Mouse (Mus musculus) neural tube, embryonic 11.5 days (tissue): ENCODE measurements around the gene Pstpip1. TPM values are rescaled to one million over a fixed set of nuclear protein-coding genes. Genes with fewer than 3 reads are reported as not detected.

Experiments used
- ATAC-seq: fragments of 200-750 bp; cut with Nextera tagmentation; 2 replicates; pipeline ENCODE4 v1.8.0; 2017; ENCODE audit warnings: moderate number of reproducible peaks, mild to moderate bottlenecking, moderate TSS enrichment, moderate library complexity; ENCODE audit not compliant: insufficient read depth, low FRiP score, low TSS enrichment
- DNase-seq: peaks from one replicate; pipeline ENCODE4 v3.0.0-alpha.2; 2015; ENCODE audit warnings: low spot score
- H3K27ac ChIP-seq: fragments of 300-500 bp; sonication (generic); 2 replicates; pipeline ENCODE4 v1.5.1; 2014; ENCODE audit warnings: low read depth, mild to moderate bottlenecking, low read length
- H3K27me3 ChIP-seq: fragments of 300-500 bp; sonication (generic); 2 replicates; pipeline ENCODE4 v1.6.1; 2014; ENCODE audit warnings: mild to moderate bottlenecking, low read length, mixed read lengths; ENCODE audit not compliant: control insufficient read depth, insufficient read depth
- H3K36me3 ChIP-seq: fragments of 300-500 bp; sonication (generic); 2 replicates; pipeline ENCODE4 v1.6.1; 2014; ENCODE audit warnings: mild to moderate bottlenecking, low read length, moderate library complexity, mixed read lengths; ENCODE audit not compliant: control insufficient read depth, insufficient read depth
- H3K4me1 ChIP-seq: fragments of 300-500 bp; sonication (generic); 2 replicates; pipeline ENCODE4 v1.6.1; 2014; ENCODE audit warnings: low read length, mixed read lengths; ENCODE audit not compliant: control insufficient read depth, insufficient read depth
- H3K4me2 ChIP-seq: fragments of 300-500 bp; sonication (generic); 2 replicates; pipeline ENCODE4 v1.6.1; 2014; ENCODE audit warnings: low read depth, mild to moderate bottlenecking, moderate library complexity
- H3K4me3 ChIP-seq: fragments of 300-500 bp; sonication (generic); 2 replicates; pipeline ENCODE4 v1.5.1; 2014; ENCODE audit warnings: low read depth, low read length
- H3K9ac ChIP-seq: fragments of 300-500 bp; sonication (generic); 2 replicates; pipeline ENCODE4 v1.6.1; 2014; ENCODE audit warnings: mild to moderate bottlenecking, low read length
- H3K9me3 ChIP-seq: fragments of 300-500 bp; sonication (generic); 2 replicates; pipeline ENCODE4 v1.6.1; 2016; ENCODE audit warnings: low read length; ENCODE audit not compliant: control insufficient read depth
- WGBS: fragments of 180-500 bp; shearing (Covaris S2); extraction: QIAGEN DNeasy Blood & Tissue Kit; methylation state at CpG from one replicate; pipeline ENCODE4 v1.1.7; 2014; 5-methylcytosine and 5-hydroxymethylcytosine counted together
- polyA plus RNA-seq: library from polyadenylated mRNA; unstranded; fragments of >200 nt; fragmentation: Nextera tagmentation; extraction: Ambion mirVana; gene quantifications from 2 replicates; pipeline ENCODE4 v1.2.1, GENCODE M21; 2014

The Pstpip1 gene
- polyA plus RNA-seq, 1 experiment from 2014 or later = 0.48 TPM

- no peak for DNase-seq
- Histone ChIP-seq H3K4me3 (no peak overlapping the region), H3K9ac (no peak overlapping the region), H3K9me3 (no peaks in the 10 kb centered on the region), H3K27ac (no peak overlapping the region), H3K4me1 (no peaks in the 10 kb centered on the region), H3K27me3 (no peaks in the 10 kb centered on the region), H3K4me2 (no peak overlapping the region), H3K36me3 (no peaks in the 10 kb centered on the region)
- ATAC-seq = no peak
- 86% methylated on average over 4 of the region's 4 CpGs for WGBS
These were observed 8.0 kb downstream of the Pstpip1 start for GRCm38 (mm10) chr9:56097584-56098298.

- H3K4me1 ChIP-seq = 0 out of 2 replicates have a peak, but pooled peaks cover 3% of the 10 kb centered on the region
- H3K27me3 ChIP-seq = no peaks in the 10 kb centered on the region
- no peak overlapping the region for H3K4me3 ChIP-seq
- H3K9ac ChIP-seq = no peak overlapping the region
- H3K36me3 ChIP-seq = no peaks in the 10 kb centered on the region
- DNase-seq (no peak), ATAC-seq (no peak)
- 85% methylated on average over 7 of the region's 7 CpGs for WGBS
- H3K9me3 ChIP-seq = no peaks in the 10 kb centered on the region
- no peak overlapping the region for H3K4me2 ChIP-seq
- no peak overlapping the region for H3K27ac ChIP-seq
These were observed 10.3 kb downstream of the Pstpip1 start for GRCm38 (mm10) chr9:56100041-56100522.

- Histone ChIP-seq H3K9ac (no peak overlapping the region), H3K4me2 (no peak overlapping the region), H3K27me3 (no peaks in the 10 kb centered on the region), H3K4me3 (no peak overlapping the region), H3K36me3 (no peaks in the 10 kb centered on the region), H3K9me3 (no peaks in the 10 kb centered on the region), H3K27ac (no peak overlapping the region), H3K4me1 (0 out of 2 replicates have a peak, but pooled peaks cover 3% of the 10 kb centered on the region)
- DNase-seq (no peak), ATAC-seq (no peak)
- 51% methylated on average over 4 of the region's 4 CpGs for WGBS
These were observed 11.3 kb downstream of the Pstpip1 start for GRCm38 (mm10) chr9:56101022-56101421.

GRCm38 (mm10) chr9:56104921-56105320, 15.2 kb downstream of the Pstpip1 start:
- H3K4me2 ChIP-seq = no peak overlapping the region
- ATAC-seq (no peak), DNase-seq (no peak)
- no peak overlapping the region for H3K4me3 ChIP-seq
- H3K4me1 ChIP-seq = 0 out of 2 replicates have a peak, but pooled peaks cover 3% of the 10 kb centered on the region
- no peaks in the 10 kb centered on the region for H3K27me3 ChIP-seq
- no peaks in the 10 kb centered on the region for H3K9me3 ChIP-seq
- H3K27ac ChIP-seq = no peak overlapping the region
- no peaks in the 10 kb centered on the region for H3K36me3 ChIP-seq
- H3K9ac ChIP-seq = no peak overlapping the region
- whole genome bisulfite sequencing = 25% methylated on average over 7 of the region's 7 CpGs

- H3K9ac ChIP-seq = no peak overlapping the region
- no peaks in the 10 kb centered on the region for H3K36me3 ChIP-seq
- 0 out of 2 replicates have a peak, but pooled peaks cover 3% of the 10 kb centered on the region for H3K4me1 ChIP-seq
- H3K27me3 ChIP-seq = no peaks in the 10 kb centered on the region
- H3K4me3 ChIP-seq = no peak overlapping the region
- H3K9me3 ChIP-seq = no peaks in the 10 kb centered on the region
- ATAC-seq (no peak), DNase-seq (no peak)
- WGBS = 49% methylated on average over 6 of the region's 6 CpGs
- no peak overlapping the region for H3K27ac ChIP-seq
- H3K4me2 ChIP-seq = no peak overlapping the region
These were observed 16.7 kb downstream of the Pstpip1 start for GRCm38 (mm10) chr9:56106274-56107072.

GRCm38 (mm10) chr9:56107527-56107926, 17.8 kb downstream of the Pstpip1 start:
- H3K27me3 ChIP-seq = no peaks in the 10 kb centered on the region
- H3K9me3 ChIP-seq = no peaks in the 10 kb centered on the region
- no peak overlapping the region for H3K9ac ChIP-seq
- ATAC-seq = no peak
- H3K4me3 ChIP-seq = no peak overlapping the region
- H3K4me1 ChIP-seq = 0 out of 2 replicates have a peak, but pooled peaks cover 3% of the 10 kb centered on the region
- no peak overlapping the region for H3K27ac ChIP-seq
- no peak for DNase-seq
- H3K36me3 ChIP-seq = no peaks in the 10 kb centered on the region
- WGBS = 78% methylated on average over 6 of the region's 6 CpGs
- no peak overlapping the region for H3K4me2 ChIP-seq

GRCm38 (mm10) chr9:56108174-56108573, 18.4 kb downstream of the Pstpip1 start:
- Histone ChIP-seq H3K9ac (no peak overlapping the region), H3K27me3 (no peaks in the 10 kb centered on the region), H3K27ac (no peak overlapping the region), H3K4me1 (0 out of 2 replicates have a peak, but pooled peaks cover 3% of the 10 kb centered on the region), H3K9me3 (no peaks in the 10 kb centered on the region), H3K36me3 (no peaks in the 10 kb centered on the region), H3K4me2 (no peak overlapping the region), H3K4me3 (no peak overlapping the region)
- DNase-seq (no peak), ATAC-seq (no peak)
- WGBS = 74% methylated on average over 3 of the region's 5 CpGs

GRCm38 (mm10) chr9:56118091-56118490, 28.3 kb downstream of the Pstpip1 start:
- Histone ChIP-seq H3K36me3 (no peaks in the 10 kb centered on the region), H3K4me1 (0 out of 2 replicates have a peak, but pooled peaks cover 3% of the 10 kb centered on the region), H3K27ac (no peak overlapping the region), H3K4me3 (no peak overlapping the region), H3K27me3 (no peaks in the 10 kb centered on the region), H3K9ac (no peak overlapping the region), H3K9me3 (no peaks in the 10 kb centered on the region), H3K4me2 (no peak overlapping the region)
- DNase-seq (no peak), ATAC-seq (no peak)
- WGBS = 83% methylated on average over 5 of the region's 5 CpGs
